Mouse (Mus musculus) lung, adult 2 months (tissue): ENCODE results near the gene Als2.

Source experiments
- CTCF ChIP-seq: fragments of 200-500 bp; IDR thresholded peaks from 2 replicates; pipeline ENCODE4 v1.5.1; 2011; ENCODE audit warnings: mild to moderate bottlenecking, low read length, control low read depth; ENCODE audit not compliant: insufficient read depth
- POLR2A ChIP-seq: fragments of 200-500 bp; IDR thresholded peaks from 2 replicates; pipeline ENCODE4 v1.6.1; 2011; ENCODE audit warnings: low read depth, mild to moderate bottlenecking, control low read depth, low read length, borderline replicate concordance; ENCODE audit errors: extremely low read depth

GRCm38 (mm10) chr1:59204489-59204888, 32.5 kb downstream of the Als2 start:
- no peak for TF ChIP-seq CTCF
- no peak for TF ChIP-seq POLR2A
